Mouse (Mus musculus): ENCODE results near the gene She. TPM values are rescaled to one million over a fixed set of nuclear protein-coding genes. Genes with fewer than 3 reads are reported as not detected.

Gene She
- polyA plus RNA-seq, 1 experiment from 2014 or later: 4.2 TPM

- H3K4me1 ChIP-seq (replicated peaks; ENCODE audit: control insufficient read depth, insufficient read depth, low read length): no peaks in the 10 kb centered on the region
- no peak; the same call in 1 of the 2 replicates for ATAC-seq (replicated peaks; ENCODE audit: low FRiP score, low TSS enrichment, low read depth)
- no peak for DNase-seq (ENCODE audit: low spot score)
- H3K27me3 ChIP-seq (replicated peaks; ENCODE audit: control insufficient read depth, insufficient read depth, low read length): no peaks in the 10 kb centered on the region
- H3K36me3 ChIP-seq (ENCODE audit: control insufficient read depth, insufficient read depth, low read length): no peaks in the 10 kb centered on the region
- no peak overlapping the region for H3K27ac ChIP-seq (ENCODE audit: low read depth)
- H3K4me2 ChIP-seq (ENCODE audit: low read length): no peak overlapping the region
- WGBS: 76% methylated on average over 5 of the region's 5 CpGs
- 0 out of 2 replicates have a peak, but pooled peaks cover 3% of the 10 kb centered on the region for H3K9me3 ChIP-seq (ENCODE audit: control insufficient read depth, low read length)
- no peak overlapping the region for H3K4me3 ChIP-seq (ENCODE audit: low read depth, low read length)
- H3K9ac ChIP-seq (ENCODE audit: low read length): no peak overlapping the region
These were observed 23.3 kb upstream of the She start for GRCm38 (mm10) chr3:89807881-89808280.

- Histone ChIP-seq H3K4me1 (replicated peaks; ENCODE audit: control insufficient read depth, insufficient read depth, low read length) (no peaks in the 10 kb centered on the region), H3K9me3 (ENCODE audit: control insufficient read depth, low read length) (0 out of 2 replicates have a peak, but pooled peaks cover 3% of the 10 kb centered on the region), H3K4me2 (ENCODE audit: low read length) (no peak overlapping the region), H3K27me3 (replicated peaks; ENCODE audit: control insufficient read depth, insufficient read depth, low read length) (no peaks in the 10 kb centered on the region), H3K36me3 (ENCODE audit: control insufficient read depth, insufficient read depth, low read length) (no peaks in the 10 kb centered on the region), H3K27ac (ENCODE audit: low read depth) (no peak overlapping the region), H3K9ac (ENCODE audit: low read length) (no peak overlapping the region), H3K4me3 (ENCODE audit: low read depth, low read length) (no peak overlapping the region)
- DNase-seq (ENCODE audit: low spot score) (no peak), ATAC-seq (replicated peaks; ENCODE audit: low FRiP score, low TSS enrichment, low read depth) (no peak)
- WGBS: 41% methylated on average over 9 of the region's 9 CpGs
These were observed 22.5 kb upstream of the She start for GRCm38 (mm10) chr3:89808638-89809037.

GRCm38 (mm10) chr3:89810841-89811240, 20.3 kb upstream of the She start:
- Histone ChIP-seq H3K9ac (ENCODE audit: low read length) (no peak overlapping the region), H3K4me2 (ENCODE audit: low read length) (no peak overlapping the region), H3K9me3 (ENCODE audit: control insufficient read depth, low read length) (0 out of 2 replicates have a peak, but pooled peaks cover 3% of the 10 kb centered on the region), H3K27me3 (replicated peaks; ENCODE audit: control insufficient read depth, insufficient read depth, low read length) (no peaks in the 10 kb centered on the region), H3K36me3 (ENCODE audit: control insufficient read depth, insufficient read depth, low read length) (no peaks in the 10 kb centered on the region), H3K4me1 (replicated peaks; ENCODE audit: control insufficient read depth, insufficient read depth, low read length) (no peaks in the 10 kb centered on the region), H3K4me3 (ENCODE audit: low read depth, low read length) (no peak overlapping the region), H3K27ac (ENCODE audit: low read depth) (no peak overlapping the region)
- ATAC-seq (replicated peaks; ENCODE audit: low FRiP score, low TSS enrichment, low read depth): no peak
- DNase-seq (ENCODE audit: low spot score): no peak

GRCm38 (mm10) chr3:89812166-89812565, 19.0 kb upstream of the She start:
- Histone ChIP-seq H3K4me2 (ENCODE audit: low read length) (no peak overlapping the region), H3K4me1 (replicated peaks; ENCODE audit: control insufficient read depth, insufficient read depth, low read length) (no peaks in the 10 kb centered on the region), H3K36me3 (ENCODE audit: control insufficient read depth, insufficient read depth, low read length) (no peaks in the 10 kb centered on the region), H3K27ac (ENCODE audit: low read depth) (no peak overlapping the region), H3K4me3 (ENCODE audit: low read depth, low read length) (no peak overlapping the region), H3K27me3 (replicated peaks; ENCODE audit: control insufficient read depth, insufficient read depth, low read length) (no peaks in the 10 kb centered on the region), H3K9ac (ENCODE audit: low read length) (no peak overlapping the region), H3K9me3 (ENCODE audit: control insufficient read depth, low read length) (no peaks in the 10 kb centered on the region)
- ATAC-seq (replicated peaks; ENCODE audit: low FRiP score, low TSS enrichment, low read depth) (no peak), DNase-seq (ENCODE audit: low spot score) (no peak)
- WGBS: 69% methylated on average over 3 of the region's 3 CpGs

GRCm38 (mm10) chr3:89814051-89814450, 17.1 kb upstream of the She start:
- ATAC-seq (replicated peaks; ENCODE audit: low FRiP score, low TSS enrichment, low read depth): no peak
- no peaks in the 10 kb centered on the region for H3K36me3 ChIP-seq (ENCODE audit: control insufficient read depth, insufficient read depth, low read length)
- 74% methylated on average over 7 of the region's 7 CpGs for WGBS
- H3K9ac ChIP-seq (ENCODE audit: low read length): no peak overlapping the region
- no peaks in the 10 kb centered on the region for H3K27me3 ChIP-seq (replicated peaks; ENCODE audit: control insufficient read depth, insufficient read depth, low read length)
- H3K4me1 ChIP-seq (replicated peaks; ENCODE audit: control insufficient read depth, insufficient read depth, low read length): no peaks in the 10 kb centered on the region
- no peak overlapping the region for H3K4me3 ChIP-seq (ENCODE audit: low read depth, low read length)
- H3K9me3 ChIP-seq (ENCODE audit: control insufficient read depth, low read length): no peaks in the 10 kb centered on the region
- H3K4me2 ChIP-seq (ENCODE audit: low read length): no peak overlapping the region
- no peak for DNase-seq (ENCODE audit: low spot score)
- H3K27ac ChIP-seq (ENCODE audit: low read depth): no peak overlapping the region

- no peak overlapping the region for H3K27ac ChIP-seq (ENCODE audit: low read depth)
- DNase-seq (ENCODE audit: low spot score) (no peak), ATAC-seq (replicated peaks; ENCODE audit: low FRiP score, low TSS enrichment, low read depth) (no peak)
- no peak overlapping the region for H3K4me2 ChIP-seq (ENCODE audit: low read length)
- H3K4me3 ChIP-seq (ENCODE audit: low read depth, low read length): no peak overlapping the region
- H3K9me3 ChIP-seq (ENCODE audit: control insufficient read depth, low read length): no peaks in the 10 kb centered on the region
- WGBS: 65% methylated on average over 4 of the region's 4 CpGs
- H3K9ac ChIP-seq (ENCODE audit: low read length): no peak overlapping the region
- H3K36me3 ChIP-seq (ENCODE audit: control insufficient read depth, insufficient read depth, low read length): no peaks in the 10 kb centered on the region
- no peaks in the 10 kb centered on the region for H3K4me1 ChIP-seq (replicated peaks; ENCODE audit: control insufficient read depth, insufficient read depth, low read length)
- no peaks in the 10 kb centered on the region for H3K27me3 ChIP-seq (replicated peaks; ENCODE audit: control insufficient read depth, insufficient read depth, low read length)
These were observed 14.1 kb upstream of the She start for GRCm38 (mm10) chr3:89817056-89817455.

GRCm38 (mm10) chr3:89818605-89819004, 12.6 kb upstream of the She start:
- 66% methylated on average over 3 of the region's 3 CpGs for WGBS
- no peak for DNase-seq (ENCODE audit: low spot score)
- no peaks in the 10 kb centered on the region for H3K27me3 ChIP-seq (replicated peaks; ENCODE audit: control insufficient read depth, insufficient read depth, low read length)
- no peaks in the 10 kb centered on the region for H3K36me3 ChIP-seq (ENCODE audit: control insufficient read depth, insufficient read depth, low read length)
- no peaks in the 10 kb centered on the region for H3K4me1 ChIP-seq (replicated peaks; ENCODE audit: control insufficient read depth, insufficient read depth, low read length)
- H3K9ac ChIP-seq (ENCODE audit: low read length): no peak overlapping the region
- H3K27ac ChIP-seq (ENCODE audit: low read depth): no peak overlapping the region
- no peak overlapping the region for H3K4me3 ChIP-seq (ENCODE audit: low read depth, low read length)
- no peaks in the 10 kb centered on the region for H3K9me3 ChIP-seq (ENCODE audit: control insufficient read depth, low read length)
- no peak for ATAC-seq (replicated peaks; ENCODE audit: low FRiP score, low TSS enrichment, low read depth)
- no peak overlapping the region for H3K4me2 ChIP-seq (ENCODE audit: low read length)

GRCm38 (mm10) chr3:89819897-89820296, 11.3 kb upstream of the She start:
- Histone ChIP-seq H3K9ac (ENCODE audit: low read length) (no peak overlapping the region), H3K27me3 (replicated peaks; ENCODE audit: control insufficient read depth, insufficient read depth, low read length) (no peaks in the 10 kb centered on the region), H3K4me3 (ENCODE audit: low read depth, low read length) (no peak overlapping the region), H3K36me3 (ENCODE audit: control insufficient read depth, insufficient read depth, low read length) (no peaks in the 10 kb centered on the region), H3K4me1 (replicated peaks; ENCODE audit: control insufficient read depth, insufficient read depth, low read length) (no peaks in the 10 kb centered on the region), H3K27ac (ENCODE audit: low read depth) (no peak overlapping the region), H3K9me3 (ENCODE audit: control insufficient read depth, low read length) (no peaks in the 10 kb centered on the region), H3K4me2 (ENCODE audit: low read length) (no peak overlapping the region)
- WGBS: 57% methylated on average over 7 of the region's 7 CpGs
- DNase-seq (ENCODE audit: low spot score) (no peak), ATAC-seq (replicated peaks; ENCODE audit: low FRiP score, low TSS enrichment, low read depth) (no peak)

GRCm38 (mm10) chr3:89820311-89821095, 10.7 kb upstream of the She start:
- no peak overlapping the region for H3K4me3 ChIP-seq (ENCODE audit: low read depth, low read length)
- H3K27me3 ChIP-seq (replicated peaks; ENCODE audit: control insufficient read depth, insufficient read depth, low read length): no peaks in the 10 kb centered on the region
- H3K4me1 ChIP-seq (replicated peaks; ENCODE audit: control insufficient read depth, insufficient read depth, low read length): no peaks in the 10 kb centered on the region
- no peak for DNase-seq (ENCODE audit: low spot score)
- H3K27ac ChIP-seq (ENCODE audit: low read depth): no peak overlapping the region
- no peak overlapping the region for H3K4me2 ChIP-seq (ENCODE audit: low read length)
- no peaks in the 10 kb centered on the region for H3K36me3 ChIP-seq (ENCODE audit: control insufficient read depth, insufficient read depth, low read length)
- WGBS: 81% methylated on average over 12 of the region's 12 CpGs
- H3K9me3 ChIP-seq (ENCODE audit: control insufficient read depth, low read length): no peaks in the 10 kb centered on the region
- no peak overlapping the region for H3K9ac ChIP-seq (ENCODE audit: low read length)
- ATAC-seq (replicated peaks; ENCODE audit: low FRiP score, low TSS enrichment, low read depth): no peak

Data from intestine, embryonic 14.5 days (tissue).